Mouse (Mus musculus): ENCODE results near the gene Bach2. TPM values are rescaled to one million over a fixed set of nuclear protein-coding genes. Genes with fewer than 3 reads are reported as not detected.
A peak's percentile ranks its signal among the peaks of the same experiment; 100 is the strongest.

The Bach2 gene
- total RNA-seq, 2 experiments from 2014 or later: 8.7 to 10.9 TPM

GRCm38 (mm10) chr4:32529443-32529995, 290.9 kb downstream of the Bach2 start:
- no peak for DNase-seq

DNA sequence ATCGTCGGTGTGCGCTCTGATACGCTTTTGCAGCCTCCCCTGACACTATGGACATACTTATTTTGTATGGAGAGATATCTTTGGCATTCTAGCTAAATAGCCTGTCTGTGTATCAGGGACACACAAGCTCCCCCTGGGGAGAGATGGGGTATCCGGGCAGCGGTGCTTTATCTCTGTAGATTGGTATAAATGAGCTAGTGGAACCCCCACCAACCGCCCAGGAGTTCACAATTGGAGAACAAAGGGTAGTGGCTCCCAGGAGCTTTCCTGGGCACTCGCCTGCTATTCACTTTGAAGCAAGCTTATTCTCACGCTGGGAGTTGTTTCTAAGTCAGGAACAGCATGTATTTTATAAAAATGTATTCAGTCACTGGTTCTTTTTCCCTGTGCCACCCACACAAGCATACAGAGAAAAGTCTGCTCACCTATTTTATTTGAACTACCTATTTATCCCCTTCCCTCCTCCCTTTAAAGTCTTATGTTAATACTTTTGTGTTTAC, 291.9 kb downstream of the Bach2 start:
- no peak for DNase-seq

DNA sequence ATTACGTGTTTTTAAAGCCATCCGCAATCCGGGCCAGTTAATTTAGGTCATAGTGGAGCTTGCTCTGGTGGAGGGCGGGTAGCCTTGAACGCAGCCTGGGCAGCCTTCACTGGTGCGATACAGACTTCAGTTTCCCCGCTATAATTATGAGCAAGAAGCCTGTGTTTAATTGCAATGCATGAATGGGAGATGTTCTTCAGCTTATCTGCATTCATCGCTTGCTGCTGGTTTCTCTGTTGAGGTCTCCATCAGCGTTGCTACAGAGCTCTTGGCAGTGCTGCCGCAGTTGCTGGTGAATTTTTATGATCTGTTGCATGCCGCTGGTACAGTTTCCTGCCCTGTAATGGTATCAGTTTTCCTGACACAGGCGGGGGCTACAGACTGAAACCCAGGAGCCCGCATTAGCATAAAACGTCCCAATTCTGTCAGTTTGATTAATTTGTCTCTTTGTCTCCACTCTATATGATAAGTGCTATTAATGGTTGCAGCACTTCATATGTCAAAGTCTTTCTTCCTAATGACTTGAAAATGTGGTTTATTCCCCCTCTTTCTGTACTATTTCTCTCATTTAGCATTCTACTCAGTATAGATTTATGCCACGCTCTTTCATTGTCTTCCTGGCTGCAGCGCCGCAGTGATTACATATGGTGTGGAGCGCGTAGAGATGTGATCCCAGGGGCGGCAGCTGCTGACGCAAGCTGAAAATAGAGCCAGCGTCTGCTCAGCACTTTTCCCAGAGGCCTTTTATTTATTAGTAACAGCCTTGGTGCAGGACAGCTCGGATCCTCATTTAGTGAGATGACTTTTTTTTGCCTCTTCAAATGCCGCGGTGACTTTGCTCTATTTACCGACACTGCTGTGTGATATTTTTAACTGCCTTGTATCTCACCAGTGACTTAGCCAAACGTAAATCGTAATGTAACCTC, 292.6 kb downstream of the Bach2 start:
- peak; percentile 42 for DNase-seq

DNA sequence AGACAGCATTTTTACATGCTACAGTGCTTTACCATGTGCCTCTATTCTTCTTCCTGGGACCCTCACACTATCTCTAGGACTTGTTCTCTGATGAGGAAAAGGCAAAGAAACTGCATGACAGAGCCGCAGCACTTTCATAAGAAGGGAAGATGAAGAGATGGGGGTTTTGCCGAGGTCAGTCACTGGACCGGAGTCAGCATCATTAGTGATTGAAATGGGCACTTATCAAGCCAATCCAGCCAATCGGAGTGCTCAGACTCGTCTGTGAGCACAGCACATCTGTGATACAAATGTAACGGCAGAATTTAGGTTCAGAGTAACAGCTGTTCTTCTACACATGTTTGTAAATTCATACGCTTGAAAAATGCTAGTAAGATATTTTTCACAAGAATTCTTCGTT, 293.5 kb downstream of the Bach2 start:
- no peak for DNase-seq

- DNase-seq: no peak
Observed at GRCm38 (mm10) chr4:32533735-32534134, 295.1 kb downstream of the Bach2 start.

- DNase-seq: no peak
Observed at GRCm38 (mm10) chr4:32535626-32536025, 297.0 kb downstream of the Bach2 start.

DNA sequence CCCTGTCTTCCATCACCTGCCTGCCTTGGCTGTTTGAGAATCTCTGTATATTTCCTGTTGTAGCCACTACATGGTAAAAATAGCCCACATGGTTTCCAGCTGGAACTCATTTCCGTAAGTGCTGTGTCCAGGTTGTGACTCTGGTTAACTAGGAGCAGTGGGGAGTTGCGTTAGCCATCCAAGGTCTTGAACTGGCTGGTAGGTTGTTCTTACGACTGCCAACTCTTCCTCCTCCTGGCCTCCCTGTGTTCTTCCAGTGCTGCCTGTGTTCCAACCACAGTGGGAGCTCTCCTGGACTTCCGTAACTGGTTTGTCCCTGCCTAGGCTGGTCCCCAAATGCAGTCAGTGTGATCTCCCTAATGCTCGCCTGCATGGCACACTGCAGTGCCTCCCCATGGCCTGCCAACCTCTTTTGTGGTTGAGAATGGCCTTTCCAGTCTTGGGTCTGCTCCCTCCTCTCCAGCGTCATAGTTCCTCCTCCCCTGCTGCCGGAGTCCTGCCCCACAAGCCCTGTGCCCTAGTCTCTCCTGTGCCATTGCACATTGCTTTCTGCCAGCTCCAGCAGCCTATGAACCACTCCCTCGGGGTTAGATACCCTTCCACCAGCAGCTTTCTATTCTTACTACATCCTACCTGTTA, 298.4 kb downstream of the Bach2 start:
- no peak for DNase-seq

- DNase-seq: peak; percentile 72
Observed at GRCm38 (mm10) chr4:32538088-32538487, 299.5 kb downstream of the Bach2 start.

DNA sequence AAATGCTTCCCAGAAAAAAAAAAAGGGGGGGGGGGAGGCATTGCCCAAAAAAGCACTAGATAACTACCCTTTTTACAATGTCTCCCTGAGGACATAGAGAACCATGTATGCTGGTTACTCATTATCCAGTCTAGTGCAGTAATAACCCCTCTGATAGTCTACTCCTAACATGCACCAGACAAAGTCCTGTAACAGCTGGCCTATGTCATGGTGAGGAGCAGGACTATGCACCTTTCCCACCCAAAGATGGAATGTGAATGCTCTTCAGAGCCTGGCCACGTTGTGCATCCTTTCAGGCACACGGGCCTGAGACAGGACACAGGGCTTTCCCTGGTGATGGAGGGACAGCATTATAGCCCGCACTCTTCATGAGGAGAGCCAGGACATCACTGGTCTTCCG, 299.9 kb downstream of the Bach2 start:
- DNase-seq: no peak

GRCm38 (mm10) chr4:32538987-32539386, 300.4 kb downstream of the Bach2 start:
- DNase-seq: no peak

DNA sequence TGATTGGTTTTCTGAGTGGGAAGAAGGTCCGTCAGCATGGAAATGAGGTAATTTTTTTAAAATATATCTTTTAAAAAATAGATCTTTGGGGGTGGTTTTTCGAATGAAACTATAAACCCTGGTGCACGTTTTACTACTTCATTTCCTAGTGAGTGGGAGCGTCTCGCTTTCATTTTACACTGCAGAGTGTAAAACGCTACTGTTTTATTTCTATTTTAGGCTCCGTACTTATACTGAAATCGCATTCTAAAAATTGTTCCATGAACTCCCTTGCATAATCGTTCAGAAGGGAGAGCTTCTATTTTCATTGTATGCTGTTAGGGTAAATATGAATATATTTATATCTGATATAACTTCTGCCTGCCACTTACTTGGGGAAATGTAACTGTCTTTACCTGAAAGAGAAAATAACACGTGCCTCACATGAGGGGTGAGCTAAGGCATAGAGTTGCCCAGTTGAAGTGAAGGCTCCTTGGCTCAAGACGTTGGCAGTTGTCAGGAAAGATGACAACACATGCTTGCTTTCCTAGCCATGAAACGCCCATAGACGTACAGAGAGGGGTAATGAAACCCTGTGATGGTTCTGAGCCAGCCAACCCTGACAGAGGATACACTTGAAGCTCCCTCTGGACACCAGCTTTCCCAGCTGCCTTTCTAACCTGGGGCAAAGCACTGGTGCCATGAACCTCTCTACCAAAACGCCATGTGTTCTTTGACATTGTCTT, 306.4 kb downstream of the Bach2 start:
- no peak for DNase-seq

GRCm38 (mm10) chr4:32545548-32545947, 306.9 kb downstream of the Bach2 start:
- no peak for DNase-seq

GRCm38 (mm10) chr4:32549150-32549549, 310.5 kb downstream of the Bach2 start:
- no peak for DNase-seq

GRCm38 (mm10) chr4:32551337-32551736, 312.7 kb downstream of the Bach2 start:
- DNase-seq: no peak

GRCm38 (mm10) chr4:32555506-32555905, 316.9 kb downstream of the Bach2 start:
- DNase-seq: no peak

- DNase-seq: no peak
Observed at GRCm38 (mm10) chr4:32560246-32560645, 321.6 kb downstream of the Bach2 start.

DNA sequence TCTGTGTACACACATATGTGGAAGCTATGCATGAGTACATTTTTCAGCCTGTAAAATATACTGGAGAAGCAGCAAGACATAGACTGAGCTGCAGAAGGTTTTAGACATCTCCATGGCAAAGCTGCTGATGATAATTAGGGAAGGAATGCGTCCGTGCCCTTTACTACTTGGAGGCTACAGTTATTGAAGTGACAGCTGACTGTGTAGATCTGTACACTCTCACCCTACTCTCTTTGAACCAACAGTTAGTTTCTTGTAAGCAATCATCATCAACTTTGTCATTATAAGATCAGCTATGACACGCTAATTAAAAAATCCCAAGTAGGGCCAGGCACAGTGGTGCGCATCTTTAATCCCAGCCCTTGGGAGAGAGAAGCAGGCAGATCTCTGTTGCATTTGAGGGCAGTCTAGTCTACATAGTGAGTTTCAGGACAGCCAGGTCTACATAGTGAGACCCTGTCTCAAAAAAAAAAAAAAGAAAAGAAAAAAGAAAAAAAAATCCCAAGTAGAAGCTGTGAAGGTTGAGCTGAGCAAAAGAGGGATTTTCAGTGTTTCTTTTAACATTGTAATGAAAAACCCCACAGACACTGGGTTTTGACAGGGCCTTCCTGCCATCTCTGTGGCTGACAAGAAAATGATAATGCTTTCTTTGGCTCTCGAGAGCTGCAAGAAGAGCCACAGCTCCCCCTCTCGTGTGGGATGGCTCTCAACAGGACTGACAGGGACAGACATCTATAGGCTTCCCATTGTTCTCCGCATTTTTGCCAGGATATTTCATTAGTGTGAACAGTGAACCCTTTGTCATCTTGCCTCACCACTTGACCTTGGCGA, 322.3 kb downstream of the Bach2 start:
- no peak for DNase-seq

GRCm38 (mm10) chr4:32561555-32562095, 323.0 kb downstream of the Bach2 start:
- peak; percentile 27 for DNase-seq

DNA sequence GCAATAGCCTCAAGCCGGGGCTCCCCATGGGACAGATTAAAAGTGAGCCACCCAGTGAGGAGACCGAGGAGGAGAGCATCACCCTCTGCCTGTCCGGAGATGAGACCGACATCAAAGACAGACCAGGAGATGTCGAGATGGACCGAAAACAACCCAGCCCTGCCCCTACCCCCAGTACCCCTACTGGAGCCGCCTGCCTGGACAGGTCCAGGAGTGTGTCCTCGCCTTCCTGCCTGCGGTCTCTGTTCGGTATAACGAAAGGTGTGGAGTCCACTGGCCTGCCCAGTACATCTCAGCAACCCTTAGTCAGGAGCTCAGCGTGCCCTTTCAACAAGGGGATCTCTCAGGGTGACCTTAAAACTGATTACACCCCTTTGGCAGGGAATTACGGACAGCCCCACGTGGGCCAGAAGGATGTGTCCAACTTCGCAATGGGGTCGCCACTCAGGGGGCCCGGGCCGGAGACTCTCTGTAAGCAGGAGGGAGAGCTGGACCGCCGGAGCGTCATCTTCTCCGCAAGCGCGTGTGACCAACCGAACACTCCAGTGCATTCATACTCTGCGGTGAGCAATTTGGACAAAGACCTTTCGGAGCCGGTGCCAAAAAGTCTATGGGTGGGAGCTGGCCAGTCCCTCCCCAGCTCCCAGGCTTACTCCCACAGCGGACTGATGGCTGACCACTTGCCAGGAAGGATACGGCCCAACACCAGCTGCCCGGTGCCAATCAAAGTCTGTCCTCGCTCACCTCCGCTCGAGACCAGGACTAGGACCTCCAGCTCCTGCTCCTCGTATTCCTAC, 323.9 kb downstream of the Bach2 start:
- DNase-seq: no peak

DNA sequence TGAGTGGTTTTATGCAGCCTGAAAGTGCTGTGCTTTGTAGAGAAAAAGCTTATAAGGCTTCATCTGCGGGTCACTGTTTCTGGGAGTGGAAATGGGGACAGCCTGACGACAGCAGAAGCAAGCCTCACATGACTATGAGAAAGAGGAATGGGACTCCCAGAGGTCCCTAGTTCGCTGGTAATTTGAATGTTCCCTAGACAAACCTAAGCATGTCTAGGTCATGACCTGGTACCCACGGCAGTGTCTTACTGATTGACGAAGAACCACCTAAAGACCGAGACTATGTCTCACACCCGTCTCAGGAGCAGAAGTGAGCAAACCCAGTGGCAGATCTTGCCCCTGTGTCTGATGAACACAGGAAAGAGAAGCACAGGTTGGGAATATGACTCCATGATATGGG, 325.8 kb downstream of the Bach2 start:
- DNase-seq: no peak
